Mouse (Mus musculus): ENCODE measurements around the gene B3gnt7. TPM values are rescaled to one million over a fixed set of nuclear protein-coding genes. Genes with fewer than 3 reads are reported as not detected.

The B3gnt7 gene
- polyA plus RNA-seq, 1 experiment from 2014 or later = 5.9 TPM

DNA sequence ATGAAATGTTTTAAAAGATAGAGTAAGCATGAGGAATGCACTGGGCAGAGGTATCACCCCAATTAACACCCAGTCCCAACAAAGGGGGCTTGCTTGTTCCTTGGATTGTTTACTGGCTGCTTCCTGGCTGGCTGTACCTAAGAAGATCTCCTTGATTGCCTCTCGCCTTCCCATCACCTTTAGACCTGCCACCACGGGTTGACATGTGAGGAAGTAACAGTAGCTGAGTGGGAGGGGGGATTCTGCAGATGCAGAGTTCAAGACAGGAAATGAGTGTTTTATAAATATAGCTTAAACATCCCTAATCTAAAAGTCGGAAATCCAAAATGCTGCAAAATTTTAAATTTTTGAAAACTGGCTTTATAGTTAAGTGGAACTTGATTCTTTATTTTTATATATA, 37.6 kb upstream of the B3gnt7 start:
- H3K36me3 ChIP-seq (ENCODE audit: insufficient read depth, low read length) = no peaks in the 10 kb centered on the region
- DNase-seq (ENCODE audit: low spot score) (no peak), ATAC-seq (no peak)
- H3K9ac ChIP-seq (replicated peaks; ENCODE audit: low read depth) = no peak overlapping the region
- WGBS = 30% methylated on average over 3 of the region's 3 CpGs
- H3K9me3 ChIP-seq (ENCODE audit: low read length) = no peaks in the 10 kb centered on the region
- no peak overlapping the region for H3K4me3 ChIP-seq (ENCODE audit: low read depth, low read length)
- no peaks in the 10 kb centered on the region for H3K4me1 ChIP-seq (ENCODE audit: insufficient read depth, low read depth, low read length)
- TF ChIP-seq EP300 (IDR thresholded peaks at IDR 0.05) (no peak), CTCF (IDR thresholded peaks at IDR 0.05) (no peak)
- no peak overlapping the region for H3K4me2 ChIP-seq (replicated peaks; ENCODE audit: low read depth, low read length)
- no peaks in the 10 kb centered on the region for H3K27me3 ChIP-seq (replicated peaks; ENCODE audit: insufficient read depth, low read length)
- no peak overlapping the region for H3K27ac ChIP-seq (ENCODE audit: low read length)

DNA sequence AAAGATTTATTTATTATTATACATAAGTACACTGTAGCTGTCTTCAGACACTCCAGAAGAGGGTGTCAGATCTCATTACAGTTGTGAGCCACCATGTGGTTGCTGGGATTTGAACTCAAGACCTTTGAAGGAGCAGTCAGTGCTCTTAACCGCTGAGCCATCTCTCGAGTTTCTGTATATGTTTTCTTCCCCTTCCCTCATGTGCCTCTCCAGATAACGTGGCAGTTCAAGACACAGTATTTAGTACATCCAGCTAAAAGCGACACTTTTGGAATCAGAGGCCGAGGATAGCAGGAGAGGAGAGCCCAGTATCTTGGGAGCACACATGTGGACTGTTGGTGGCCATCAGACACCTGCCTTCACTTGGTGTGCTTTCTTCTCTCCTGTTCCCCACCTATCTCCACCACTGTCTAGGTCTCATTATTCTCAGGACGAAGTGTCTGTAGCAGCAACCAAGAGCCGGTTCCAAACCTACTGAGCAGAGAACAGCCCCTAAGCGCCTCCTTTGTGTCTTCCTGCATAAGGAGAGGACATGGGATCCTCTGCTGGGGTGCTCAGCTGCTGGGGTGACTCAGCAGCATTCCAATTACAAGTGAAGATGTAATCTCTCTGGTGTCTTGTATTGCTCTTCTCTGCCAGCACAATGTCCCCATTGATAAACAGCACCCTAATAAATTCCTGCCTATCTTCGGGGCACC, 34.0 kb upstream of the B3gnt7 start:
- no peak overlapping the region for H3K9ac ChIP-seq (replicated peaks; ENCODE audit: low read depth)
- no peaks in the 10 kb centered on the region for H3K4me1 ChIP-seq (ENCODE audit: insufficient read depth, low read depth, low read length)
- no peak overlapping the region for H3K27ac ChIP-seq (ENCODE audit: low read length)
- no peak overlapping the region for H3K4me3 ChIP-seq (ENCODE audit: low read depth, low read length)
- H3K36me3 ChIP-seq (ENCODE audit: insufficient read depth, low read length) = no peaks in the 10 kb centered on the region
- DNase-seq (ENCODE audit: low spot score) (no peak), ATAC-seq (no peak)
- H3K4me2 ChIP-seq (replicated peaks; ENCODE audit: low read depth, low read length) = no peak overlapping the region
- 80% methylated on average over 9 of the region's 9 CpGs for WGBS
- no peaks in the 10 kb centered on the region for H3K9me3 ChIP-seq (ENCODE audit: low read length)
- H3K27me3 ChIP-seq (replicated peaks; ENCODE audit: insufficient read depth, low read length) = no peaks in the 10 kb centered on the region
- no peak for TF ChIP-seq EP300 (IDR thresholded peaks at IDR 0.05)
- no peak for TF ChIP-seq CTCF (IDR thresholded peaks at IDR 0.05)

DNA sequence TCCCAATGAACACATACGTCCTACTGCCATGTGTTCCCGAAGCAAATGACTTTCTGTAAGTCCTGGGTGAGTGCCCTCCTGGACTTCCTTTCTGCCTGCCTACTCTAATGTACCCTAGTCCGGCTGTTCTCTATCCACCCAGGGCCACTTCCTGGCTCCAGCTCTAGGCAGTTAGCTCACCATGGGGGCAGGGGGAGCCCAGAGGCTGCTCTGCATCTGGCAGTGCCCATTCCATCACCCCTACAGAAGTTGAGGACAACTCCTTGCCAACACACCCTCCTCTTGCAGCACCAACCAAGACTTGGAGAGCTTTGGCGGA, 33.5 kb upstream of the B3gnt7 start:
- TF ChIP-seq EP300 (IDR thresholded peaks at IDR 0.05) (no peak), CTCF (IDR thresholded peaks at IDR 0.05) (no peak)
- H3K4me1 ChIP-seq (ENCODE audit: insufficient read depth, low read depth, low read length) = no peaks in the 10 kb centered on the region
- no peak overlapping the region for H3K4me2 ChIP-seq (replicated peaks; ENCODE audit: low read depth, low read length)
- H3K4me3 ChIP-seq (ENCODE audit: low read depth, low read length) = no peak overlapping the region
- H3K36me3 ChIP-seq (ENCODE audit: insufficient read depth, low read length) = no peaks in the 10 kb centered on the region
- H3K9me3 ChIP-seq (ENCODE audit: low read length) = no peaks in the 10 kb centered on the region
- no peak for DNase-seq (ENCODE audit: low spot score)
- ATAC-seq = peak; percentile 25; the same call in 1 of the 2 replicates
- H3K9ac ChIP-seq (replicated peaks; ENCODE audit: low read depth) = no peak overlapping the region
- H3K27me3 ChIP-seq (replicated peaks; ENCODE audit: insufficient read depth, low read length) = no peaks in the 10 kb centered on the region
- no peak overlapping the region for H3K27ac ChIP-seq (ENCODE audit: low read length)
- WGBS = 61% methylated on average over 4 of the region's 4 CpGs

GRCm38 (mm10) chr1:86271707-86272106, 30.9 kb upstream of the B3gnt7 start:
- no peak overlapping the region for H3K4me2 ChIP-seq (replicated peaks; ENCODE audit: low read depth, low read length)
- no peaks in the 10 kb centered on the region for H3K27me3 ChIP-seq (replicated peaks; ENCODE audit: insufficient read depth, low read length)
- no peak overlapping the region for H3K4me3 ChIP-seq (ENCODE audit: low read depth, low read length)
- no peaks in the 10 kb centered on the region for H3K36me3 ChIP-seq (ENCODE audit: insufficient read depth, low read length)
- DNase-seq (ENCODE audit: low spot score) (no peak), ATAC-seq (no peak)
- no peak overlapping the region for H3K9ac ChIP-seq (replicated peaks; ENCODE audit: low read depth)
- H3K9me3 ChIP-seq (ENCODE audit: low read length) = no peaks in the 10 kb centered on the region
- H3K27ac ChIP-seq (ENCODE audit: low read length) = no peak overlapping the region
- no peaks in the 10 kb centered on the region for H3K4me1 ChIP-seq (ENCODE audit: insufficient read depth, low read depth, low read length)
- TF ChIP-seq EP300 (IDR thresholded peaks at IDR 0.05) = no peak
- TF ChIP-seq CTCF (IDR thresholded peaks at IDR 0.05) = no peak
- WGBS = 72% methylated on average over 6 of the region's 6 CpGs

GRCm38 (mm10) chr1:86277055-86277454, 25.6 kb upstream of the B3gnt7 start:
- no peaks in the 10 kb centered on the region for H3K27me3 ChIP-seq (replicated peaks; ENCODE audit: insufficient read depth, low read length)
- H3K9ac ChIP-seq (replicated peaks; ENCODE audit: low read depth) = no peak overlapping the region
- WGBS = 75% methylated on average over 5 of the region's 5 CpGs
- H3K4me3 ChIP-seq (ENCODE audit: low read depth, low read length) = no peak overlapping the region
- no peak overlapping the region for H3K27ac ChIP-seq (ENCODE audit: low read length)
- H3K4me1 ChIP-seq (ENCODE audit: insufficient read depth, low read depth, low read length) = no peaks in the 10 kb centered on the region
- TF ChIP-seq EP300 (IDR thresholded peaks at IDR 0.05) (no peak), CTCF (IDR thresholded peaks at IDR 0.05) (no peak)
- no peaks in the 10 kb centered on the region for H3K9me3 ChIP-seq (ENCODE audit: low read length)
- no peak overlapping the region for H3K4me2 ChIP-seq (replicated peaks; ENCODE audit: low read depth, low read length)
- no peak for DNase-seq (ENCODE audit: low spot score)
- no peak for ATAC-seq
- no peaks in the 10 kb centered on the region for H3K36me3 ChIP-seq (ENCODE audit: insufficient read depth, low read length)

- Histone ChIP-seq H3K9me3 (ENCODE audit: low read length) (no peaks in the 10 kb centered on the region), H3K27me3 (replicated peaks; ENCODE audit: insufficient read depth, low read length) (no peaks in the 10 kb centered on the region), H3K4me3 (ENCODE audit: low read depth, low read length) (no peak overlapping the region), H3K4me2 (replicated peaks; ENCODE audit: low read depth, low read length) (no peak overlapping the region), H3K9ac (replicated peaks; ENCODE audit: low read depth) (no peak overlapping the region), H3K27ac (ENCODE audit: low read length) (no peak overlapping the region), H3K36me3 (ENCODE audit: insufficient read depth, low read length) (no peaks in the 10 kb centered on the region), H3K4me1 (ENCODE audit: insufficient read depth, low read depth, low read length) (no peaks in the 10 kb centered on the region)
- TF ChIP-seq EP300 (IDR thresholded peaks at IDR 0.05) (no peak), CTCF (IDR thresholded peaks at IDR 0.05) (no peak)
- ATAC-seq (no peak), DNase-seq (ENCODE audit: low spot score) (no peak)
- 72% methylated on average over 11 of the region's 11 CpGs for WGBS
Observed at GRCm38 (mm10) chr1:86281781-86282536, 20.7 kb upstream of the B3gnt7 start.
